Mouse (Mus musculus) embryonic facial prominence, embryonic 11.5 days (tissue): ENCODE measurements at regions not wholly inside any gene's neighbourhood (a gene's known extent, or its start where the extent isn't known, plus 50 kb on each side); places are given as distances from the start of the nearest gene placed in this dataset.
A peak's percentile ranks its signal among the peaks of the same experiment; 100 is the strongest.

Experiments used
- ATAC-seq: fragments of 200-750 bp; cut with Nextera tagmentation; replicated peaks from 2 replicates; pipeline ENCODE4 v1.8.0; 2017; ENCODE audit warnings: low read depth; ENCODE audit not compliant: insufficient number of reproducible peaks, low FRiP score, low TSS enrichment
- DNase-seq: peaks from one replicate; pipeline ENCODE4 v3.0.0-alpha.2; 2015; ENCODE audit warnings: low spot score
- H3K27ac ChIP-seq: fragments of 300-500 bp; sonication (generic); replicated peaks from 2 replicates; pipeline ENCODE4 v1.5.1; 2014; ENCODE audit warnings: mild to moderate bottlenecking, low read depth, low read length, control low read depth
- H3K27me3 ChIP-seq: fragments of 300-500 bp; sonication (generic); 2 replicates; pipeline ENCODE4 v1.6.1; 2014; ENCODE audit warnings: mild to moderate bottlenecking, low read length, moderate library complexity, mixed read lengths; ENCODE audit not compliant: control insufficient read depth, insufficient read depth
- H3K36me3 ChIP-seq: fragments of 300-500 bp; sonication (generic); replicated peaks from 2 replicates; pipeline ENCODE4 v1.6.1; 2014; ENCODE audit warnings: low read depth, mild to moderate bottlenecking, low read length, moderate library complexity, mixed read lengths; ENCODE audit not compliant: control insufficient read depth, insufficient read depth
- H3K4me1 ChIP-seq: fragments of 300-500 bp; sonication (generic); 2 replicates; pipeline ENCODE4 v1.6.1; 2014; ENCODE audit warnings: low read length, mixed read lengths; ENCODE audit not compliant: control insufficient read depth, insufficient read depth
- H3K4me2 ChIP-seq: fragments of 300-500 bp; sonication (generic); 2 replicates; pipeline ENCODE4 v1.6.1; 2014; ENCODE audit warnings: low read depth, mild to moderate bottlenecking, control low read depth, low read length, moderate library complexity
- H3K4me3 ChIP-seq: fragments of 300-500 bp; sonication (generic); 2 replicates; pipeline ENCODE4 v1.5.1; 2014; ENCODE audit warnings: low read depth, low read length, control low read depth
- H3K9ac ChIP-seq: fragments of 300-500 bp; sonication (generic); replicated peaks from 2 replicates; pipeline ENCODE4 v1.6.1; 2014; ENCODE audit warnings: mild to moderate bottlenecking, control low read depth, low read length
- H3K9me3 ChIP-seq: fragments of 300-500 bp; sonication (generic); replicated peaks from 2 replicates; pipeline ENCODE4 v1.6.1; 2016; ENCODE audit warnings: mild to moderate bottlenecking, low read length, inconsistent platforms, mixed read lengths; ENCODE audit not compliant: control insufficient read depth
- WGBS: fragments of 180-500 bp; shearing (Covaris S2); extraction: QIAGEN DNeasy Blood & Tissue Kit; methylation state at CpG from one replicate; pipeline ENCODE4 v1.1.7; 2014; 5-methylcytosine and 5-hydroxymethylcytosine counted together

- H3K4me2 ChIP-seq = no peak overlapping the region
- WGBS = 28% methylated on average over 3 of the region's 3 CpGs
- no peaks in the 10 kb centered on the region for H3K36me3 ChIP-seq
- DNase-seq (no peak), ATAC-seq (no peak)
- H3K9ac ChIP-seq = no peak overlapping the region
- H3K4me3 ChIP-seq = no peak overlapping the region
- no peak overlapping the region for H3K27ac ChIP-seq
- no peaks in the 10 kb centered on the region for H3K4me1 ChIP-seq
- H3K27me3 ChIP-seq = no peaks in the 10 kb centered on the region
- no peaks in the 10 kb centered on the region for H3K9me3 ChIP-seq
These were observed 125.7 kb downstream of the Basp1 start for GRCm38 (mm10) chr15:25287850-25288249.

- Histone ChIP-seq H3K27ac (no peak overlapping the region), H3K27me3 (no peaks in the 10 kb centered on the region), H3K4me2 (no peak overlapping the region), H3K4me1 (no peaks in the 10 kb centered on the region), H3K4me3 (no peak overlapping the region), H3K9ac (no peak overlapping the region), H3K9me3 (no peaks in the 10 kb centered on the region), H3K36me3 (no peaks in the 10 kb centered on the region)
- DNase-seq = peak; percentile 81
- WGBS = 45% methylated on average over 17 of the region's 17 CpGs
- peak; percentile 93 for ATAC-seq
These were observed 129.0 kb downstream of the Basp1 start for GRCm38 (mm10) chr15:25284354-25285199.

GRCm38 (mm10) chr15:25283713-25284112 is 129.9 kb downstream of the Basp1 start:
- no peaks in the 10 kb centered on the region for H3K9me3 ChIP-seq
- H3K4me1 ChIP-seq = no peaks in the 10 kb centered on the region
- H3K36me3 ChIP-seq = no peaks in the 10 kb centered on the region
- DNase-seq = no peak
- no peak overlapping the region for H3K9ac ChIP-seq
- H3K4me2 ChIP-seq = no peak overlapping the region
- H3K27ac ChIP-seq = no peak overlapping the region
- WGBS = 98% methylated on average over 2 of the region's 2 CpGs
- H3K4me3 ChIP-seq = no peak overlapping the region
- H3K27me3 ChIP-seq = no peaks in the 10 kb centered on the region
- no peak for ATAC-seq

GRCm38 (mm10) chr15:25282346-25282745 is 131.2 kb downstream of the Basp1 start:
- no peak overlapping the region for H3K4me2 ChIP-seq
- WGBS = 89% methylated on average over 9 of the region's 9 CpGs
- no peak for ATAC-seq
- no peaks in the 10 kb centered on the region for H3K27me3 ChIP-seq
- H3K9me3 ChIP-seq = no peaks in the 10 kb centered on the region
- no peak for DNase-seq
- no peaks in the 10 kb centered on the region for H3K36me3 ChIP-seq
- H3K4me3 ChIP-seq = no peak overlapping the region
- H3K9ac ChIP-seq = no peak overlapping the region
- H3K4me1 ChIP-seq = no peaks in the 10 kb centered on the region
- H3K27ac ChIP-seq = no peak overlapping the region

GRCm38 (mm10) chr15:25281942-25282341 is 131.6 kb downstream of the Basp1 start:
- H3K9me3 ChIP-seq = no peaks in the 10 kb centered on the region
- ATAC-seq (no peak), DNase-seq (no peak)
- H3K27me3 ChIP-seq = no peaks in the 10 kb centered on the region
- H3K4me1 ChIP-seq = no peaks in the 10 kb centered on the region
- no peak overlapping the region for H3K27ac ChIP-seq
- no peaks in the 10 kb centered on the region for H3K36me3 ChIP-seq
- H3K4me3 ChIP-seq = no peak overlapping the region
- H3K9ac ChIP-seq = no peak overlapping the region
- H3K4me2 ChIP-seq = no peak overlapping the region

- WGBS = 75% methylated on average over 6 of the region's 6 CpGs
- no peak overlapping the region for H3K9ac ChIP-seq
- H3K36me3 ChIP-seq = no peaks in the 10 kb centered on the region
- no peak overlapping the region for H3K4me2 ChIP-seq
- ATAC-seq = no peak
- no peak overlapping the region for H3K27ac ChIP-seq
- DNase-seq = no peak
- no peaks in the 10 kb centered on the region for H3K27me3 ChIP-seq
- no peaks in the 10 kb centered on the region for H3K9me3 ChIP-seq
- no peaks in the 10 kb centered on the region for H3K4me1 ChIP-seq
- no peak overlapping the region for H3K4me3 ChIP-seq
These were observed 135.0 kb downstream of the Basp1 start for GRCm38 (mm10) chr15:25278317-25279156.

GRCm38 (mm10) chr15:25276227-25276626 is 137.3 kb downstream of the Basp1 start:
- Histone ChIP-seq H3K4me1 (no peaks in the 10 kb centered on the region), H3K27ac (no peak overlapping the region), H3K4me3 (no peak overlapping the region), H3K27me3 (no peaks in the 10 kb centered on the region), H3K4me2 (no peak overlapping the region), H3K36me3 (no peaks in the 10 kb centered on the region), H3K9me3 (no peaks in the 10 kb centered on the region), H3K9ac (no peak overlapping the region)
- WGBS = 58% methylated on average over 5 of the region's 5 CpGs
- no peak for DNase-seq
- ATAC-seq = no peak

GRCm38 (mm10) chr15:25271886-25272285 is 141.7 kb downstream of the Basp1 start:
- no peak overlapping the region for H3K27ac ChIP-seq
- 84% methylated on average over 5 of the region's 5 CpGs for WGBS
- H3K36me3 ChIP-seq = no peaks in the 10 kb centered on the region
- ATAC-seq (no peak), DNase-seq (no peak)
- no peak overlapping the region for H3K9ac ChIP-seq
- H3K4me1 ChIP-seq = no peaks in the 10 kb centered on the region
- no peaks in the 10 kb centered on the region for H3K9me3 ChIP-seq
- H3K4me2 ChIP-seq = no peak overlapping the region
- no peaks in the 10 kb centered on the region for H3K27me3 ChIP-seq
- H3K4me3 ChIP-seq = no peak overlapping the region
